Mouse (Mus musculus) layer of hippocampus, adult 18-20 months (tissue): ENCODE measurements around the gene Golga3. TPM values are rescaled to one million over a fixed set of nuclear protein-coding genes. Genes with fewer than 3 reads are reported as not detected.
A peak's percentile ranks its signal among the peaks of the same experiment; 100 is the strongest.

Experiments used
- DNase-seq, 2 experiments: peaks; one replicate each; pipeline ENCODE4 v3.0.0; 2022; ENCODE audit warnings: low spot score in 2 of 2
- long read RNA-seq: library from polyadenylated mRNA; stranded (forward); transcript quantifications from one replicate; pipeline ENCODE4 v2.0.0, GENCODE M21; 2021
- total RNA-seq, 2 experiments: library from RNA; stranded (reverse); gene quantifications; 2 replicates each; pipeline ENCODE4 v1.2.3; 2021

Gene Golga3
- 10 to 100 TPM; 47.9 to 49.6 TPM for total RNA-seq
- long read RNA-seq, full-length matches to known transcripts = 30 of 54 reads
- long read RNA-seq, partial matches to known transcripts = 8 of 54 reads
- long read RNA-seq, other reads (novel, unspliced or antisense) = 16 of 54 reads

DNA sequence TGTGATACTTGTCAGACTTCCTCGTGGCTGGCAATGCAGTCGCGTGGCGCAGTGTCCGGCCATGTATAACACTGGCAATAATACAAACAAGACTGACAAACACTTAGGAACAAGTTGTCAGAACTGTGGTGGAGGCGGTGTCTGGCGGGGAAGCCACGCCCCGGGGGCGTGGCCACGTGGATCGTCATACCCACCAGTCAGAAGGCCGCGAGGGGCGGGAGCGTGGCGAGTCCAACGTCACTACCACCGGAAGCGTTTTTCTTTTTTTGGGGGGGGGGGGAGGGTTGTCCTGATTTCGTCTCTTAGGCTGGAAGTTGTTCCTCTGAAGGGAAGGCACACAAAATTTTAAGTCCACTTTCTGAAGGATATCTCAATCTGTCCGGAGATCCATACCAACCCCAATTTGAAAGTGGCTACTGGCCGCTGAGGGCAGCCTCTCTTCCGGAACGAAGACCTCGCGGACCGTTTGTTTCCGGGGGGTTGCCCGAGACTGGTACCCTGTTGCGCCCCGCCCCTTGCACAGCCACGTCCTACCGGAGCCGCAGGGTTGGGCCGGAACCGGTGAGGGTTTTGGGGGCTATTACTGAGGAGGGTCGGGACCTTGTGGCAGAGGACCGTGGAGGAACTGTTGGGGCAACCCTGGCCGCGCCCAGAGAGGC is at the start of gene Golga3:
TSS of gene Golga3 (plus strand) at position 340 of the 659 bp plus-strand sequence.
- peak; percentile 84 to 96 for DNase-seq

- peak; percentile 99 to 100 for DNase-seq
Observed at GRCm38 (mm10) chr5:110135293-110136086, 41.0 kb upstream of the Golga3 start, which contains the start of gene Chfr. Gene Chfr (plus strand): TSS chr5:110135842.

DNA sequence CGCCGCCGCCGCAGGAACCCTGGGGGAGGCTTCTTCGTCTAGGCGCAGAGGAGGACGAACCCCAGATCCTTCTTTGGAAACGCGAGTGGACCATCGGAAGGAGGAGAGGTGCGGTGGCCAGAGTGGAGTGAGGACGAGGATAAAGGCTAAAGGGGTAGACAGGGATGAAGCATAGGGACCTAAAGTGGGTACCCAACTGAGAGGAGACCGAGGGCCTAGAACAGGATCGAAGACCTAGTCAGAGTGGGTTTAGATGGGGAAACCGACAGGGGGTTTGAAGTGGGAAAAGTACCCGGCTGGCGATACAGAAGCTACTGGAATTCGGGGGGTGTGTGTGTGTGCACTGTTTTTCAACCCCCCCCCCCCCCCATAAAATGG is 40.4 kb upstream of the Golga3 start:
- DNase-seq = no peak

DNA sequence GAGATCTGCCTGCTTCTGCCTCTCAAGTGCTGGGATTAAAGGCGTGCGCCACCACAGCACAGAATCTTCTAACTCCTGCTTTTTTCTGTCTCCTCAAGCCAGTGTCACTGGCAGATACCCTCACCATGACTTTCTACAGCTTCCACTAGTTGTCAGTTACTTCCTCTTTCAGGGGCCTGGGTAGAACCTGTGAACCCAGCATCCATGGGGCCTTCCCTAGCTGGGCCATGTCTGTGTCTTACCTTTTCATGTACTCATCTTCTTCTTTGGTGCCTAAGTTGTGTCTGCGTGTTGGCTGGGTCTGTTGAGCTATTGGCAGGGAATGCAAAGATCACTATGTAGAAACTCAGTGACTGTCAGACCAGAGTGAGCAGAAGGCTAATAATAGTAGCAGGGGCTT is 38.7 kb upstream of the Golga3 start:
- DNase-seq = no peak

- no peak for DNase-seq
Observed at GRCm38 (mm10) chr5:110139325-110139724, 37.2 kb upstream of the Golga3 start.

DNA sequence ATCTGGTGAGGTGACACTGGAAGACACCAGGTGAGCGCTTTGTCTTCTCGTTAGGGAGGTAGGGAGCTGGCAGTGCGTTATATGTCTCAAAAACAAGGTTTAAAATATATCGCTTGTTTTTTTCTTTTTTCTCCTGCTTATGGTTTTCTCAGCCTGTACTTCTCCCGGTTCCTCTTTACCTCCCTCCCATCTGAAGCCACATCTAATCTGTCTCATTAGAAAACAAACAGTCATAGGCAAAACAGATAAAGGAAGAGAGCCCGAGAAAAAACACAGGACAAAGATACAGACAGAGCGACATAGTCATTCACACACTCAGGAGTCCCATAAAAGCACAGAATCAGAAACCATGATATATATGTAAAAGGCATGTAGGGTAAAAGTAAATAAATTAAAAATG is 36.1 kb upstream of the Golga3 start:
- DNase-seq = no peak

DNA sequence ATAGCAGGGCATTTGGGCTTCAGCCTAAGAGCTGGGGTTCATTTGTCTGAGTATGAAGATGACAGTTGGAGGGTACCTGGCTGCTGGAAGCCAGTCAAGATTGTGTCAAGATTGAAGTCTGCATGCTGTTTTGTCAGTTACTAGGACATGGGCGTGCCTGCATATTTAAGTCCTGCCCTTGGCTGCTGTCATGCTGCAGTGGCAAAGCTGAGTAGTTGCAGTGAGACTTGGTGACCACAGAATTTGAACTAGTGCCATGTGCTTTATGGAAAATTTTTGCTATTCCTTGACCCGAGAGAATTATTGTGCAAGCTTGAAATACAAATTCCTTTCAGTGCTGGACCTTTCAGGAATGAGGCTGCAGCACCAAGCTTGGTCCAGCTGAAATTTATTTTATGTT is 34.2 kb upstream of the Golga3 start:
- DNase-seq = no peak

- no peak for DNase-seq
Observed at GRCm38 (mm10) chr5:110143007-110143406, 33.5 kb upstream of the Golga3 start.

DNA sequence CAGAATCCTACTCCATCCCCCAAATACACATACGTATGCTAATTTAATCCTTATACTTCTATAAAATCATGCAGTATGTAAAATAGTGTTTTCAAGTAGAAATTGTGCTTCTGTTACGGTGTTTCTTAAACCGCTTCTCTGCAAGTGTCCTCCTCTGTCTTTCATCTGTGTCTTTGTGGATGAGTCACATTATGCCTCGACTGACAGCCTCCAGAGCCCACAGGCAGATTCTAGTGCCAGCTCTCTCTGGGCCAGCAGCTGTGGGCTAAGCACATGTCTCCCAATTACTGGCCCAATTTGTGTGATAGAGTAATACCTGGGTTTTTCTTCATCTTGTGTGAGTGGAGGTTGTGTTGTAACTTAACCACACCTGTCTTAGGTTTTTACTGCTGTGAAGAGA is 7.1 kb upstream of the Golga3 start:
- DNase-seq = no peak

DNA sequence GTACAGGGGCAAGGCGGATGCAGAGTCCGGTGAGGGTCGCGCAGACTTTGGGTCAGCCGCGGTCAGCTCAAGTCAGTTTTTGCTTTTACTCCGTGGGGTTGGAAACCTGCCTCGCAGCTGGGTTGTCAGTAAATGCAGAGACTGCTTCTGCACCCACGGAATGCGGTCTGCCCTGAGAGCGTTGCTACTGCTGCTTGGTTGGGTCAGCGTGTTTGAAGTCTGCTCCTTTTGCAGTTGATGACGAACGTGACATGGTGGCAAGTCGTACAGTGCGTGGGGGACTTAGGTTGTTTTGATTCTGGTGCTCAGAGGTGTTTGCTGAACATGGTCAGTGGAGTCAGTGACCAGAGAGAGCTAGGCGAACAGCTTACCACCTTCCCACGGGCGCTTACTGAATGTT is 520 bp downstream of the Golga3 start:
- DNase-seq = no peak

DNA sequence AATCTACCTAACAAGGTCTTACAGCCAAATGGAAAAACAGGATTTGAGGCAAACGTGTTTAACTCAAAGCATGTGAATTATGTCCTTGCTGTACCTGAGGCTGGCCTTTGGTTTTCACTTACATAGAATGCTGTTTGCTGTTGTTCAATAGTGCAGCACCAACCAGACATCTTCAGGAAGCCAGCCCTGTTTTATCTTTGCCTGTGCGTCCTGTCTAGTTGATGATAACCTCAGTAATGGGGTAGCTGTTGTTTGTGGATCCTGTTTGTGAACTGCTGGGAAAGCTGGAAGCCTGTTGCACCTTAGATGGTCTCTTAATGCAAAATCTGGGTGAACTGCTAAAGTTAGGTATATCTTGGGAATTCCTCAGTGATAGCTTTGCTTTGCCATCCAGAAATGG is 2.1 kb downstream of the Golga3 start:
- DNase-seq = no peak

DNA sequence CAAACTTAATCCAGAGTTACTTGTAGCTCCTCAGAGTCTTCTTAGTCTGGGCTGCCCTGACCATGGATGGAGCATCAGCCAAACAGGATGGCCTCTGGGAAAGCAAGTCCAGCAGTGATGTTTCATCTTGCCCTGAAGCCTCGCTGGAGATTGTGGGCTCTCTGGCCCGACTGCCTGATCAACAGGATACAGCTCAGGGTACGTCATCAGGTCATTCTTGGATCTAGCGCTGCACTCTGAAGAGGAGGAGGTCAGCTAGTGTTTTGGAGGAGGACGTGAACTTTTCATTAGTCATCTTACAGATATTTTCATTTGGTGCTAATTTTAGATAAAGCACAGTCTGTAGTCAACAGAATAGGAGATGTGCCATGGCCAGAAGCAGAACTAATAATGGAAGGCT is 5.2 kb downstream of the Golga3 start:
- DNase-seq = no peak

- peak in 1 of 2 experiments; percentile 6 for DNase-seq
Observed at GRCm38 (mm10) chr5:110203164-110203895, 26.8 kb downstream of the Golga3 start.

- no peak for DNase-seq
Observed at GRCm38 (mm10) chr5:110204777-110205176, 28.3 kb downstream of the Golga3 start.

GRCm38 (mm10) chr5:110211312-110211711 is 34.8 kb downstream of the Golga3 start:
- no peak for DNase-seq

DNA sequence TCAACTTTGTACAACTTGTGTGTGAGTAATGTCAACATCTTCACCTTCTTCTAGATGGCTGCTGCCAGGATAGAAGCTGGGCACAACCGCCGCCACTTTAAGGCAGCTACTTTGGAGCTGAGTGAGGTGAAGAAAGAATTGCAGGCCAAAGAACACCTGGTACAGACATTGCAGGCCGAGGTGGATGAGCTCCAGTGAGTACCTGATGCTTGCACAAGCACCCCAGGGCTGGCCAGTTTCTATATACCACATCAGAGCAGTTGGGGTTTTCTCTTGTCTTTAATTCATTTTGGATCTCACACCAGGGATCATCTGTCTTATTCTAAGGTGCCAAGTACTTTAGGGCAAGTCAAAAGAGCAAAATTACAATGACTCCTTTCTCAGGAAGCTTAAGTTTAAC is 40.3 kb downstream of the Golga3 start:
- no peak for DNase-seq

GRCm38 (mm10) chr5:110220331-110220730 is 43.8 kb downstream of the Golga3 start:
- no peak for DNase-seq

GRCm38 (mm10) chr5:110222757-110223156 is 46.3 kb downstream of the Golga3 start:
- DNase-seq = peak in 1 of 2 experiments; percentile 9

GRCm38 (mm10) chr5:110225056-110225455 is 48.6 kb downstream of the Golga3 start:
- DNase-seq = no peak

GRCm38 (mm10) chr5:110227336-110227883 is 50.9 kb downstream of the Golga3 start:
- no peak for DNase-seq

- no peak for DNase-seq
Observed at GRCm38 (mm10) chr5:110230401-110230779, 53.9 kb downstream of the Golga3 start.
